Mouse (Mus musculus): ENCODE results near the gene Dolpp1. TPM values are rescaled to one million over a fixed set of nuclear protein-coding genes. Genes with fewer than 3 reads are reported as not detected.

Dolpp1 gene
- total and polyA plus RNA-seq, 3 experiments, result 5.9 to 25.1 (median 9.0) TPM

DNA sequence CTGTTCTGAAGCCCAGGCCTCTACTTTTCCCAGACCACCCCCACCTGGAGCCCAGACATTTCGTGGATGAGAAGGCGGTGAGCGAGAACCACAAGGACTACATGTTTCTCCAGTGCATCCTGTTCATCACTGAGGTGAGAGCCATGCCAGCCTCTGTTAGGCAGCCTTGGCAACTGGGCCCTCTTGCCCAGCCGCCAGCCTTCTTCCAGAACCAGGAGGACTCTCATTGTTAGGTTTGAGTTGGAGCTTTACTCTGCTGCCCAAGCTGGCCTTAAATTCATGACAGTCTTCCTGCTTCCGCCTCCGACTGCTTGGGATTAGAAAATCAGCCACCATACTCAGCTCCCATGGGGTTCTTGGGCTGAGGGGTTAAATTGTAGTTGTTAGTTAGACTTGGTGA, 47.6 kb downstream of the Dolpp1 start:
- WGBS, result 79% methylated on average over 6 of the region's 6 CpGs
- no peak for DNase-seq
- intact Hi-C loops (cut with DNase I), result loop anchor here (2.0 to 5.0 kb wide), 2 partner anchors 108 to 277 kb away; no protein-coding TSS in a partner anchor
- H3K4me3 ChIP-seq, result no peak overlapping the region
- H3K4me1 ChIP-seq (ENCODE audit: control insufficient read depth, insufficient read depth, low read length), result peaks cover 38% of the 10 kb centered on the region
- H3K9ac ChIP-seq (ENCODE audit: low read depth, low read length), result no peak overlapping the region
- H3K36me3 ChIP-seq (ENCODE audit: control insufficient read depth, insufficient read depth, low read length), result peaks cover 15% of the 10 kb centered on the region
- no peaks in the 10 kb centered on the region for H3K79me2 ChIP-seq (replicated peaks; ENCODE audit: control insufficient read depth, insufficient read depth, low read length)
- H3K27me3 ChIP-seq (ENCODE audit: control insufficient read depth, insufficient read depth, low read length), result no peaks in the 10 kb centered on the region
- TF ChIP-seq EP300 (IDR thresholded peaks at IDR 0.05; ENCODE audit: insufficient read depth, low read depth, low read length) (no peak), POLR2A (IDR thresholded peaks at IDR 0.05; ENCODE audit: insufficient read depth, low read depth, low read length) (no peak), CTCF (IDR thresholded peaks at IDR 0.05) (no peak)
- H3K27ac ChIP-seq, result peak overlapping the region; percentile 97

DNA sequence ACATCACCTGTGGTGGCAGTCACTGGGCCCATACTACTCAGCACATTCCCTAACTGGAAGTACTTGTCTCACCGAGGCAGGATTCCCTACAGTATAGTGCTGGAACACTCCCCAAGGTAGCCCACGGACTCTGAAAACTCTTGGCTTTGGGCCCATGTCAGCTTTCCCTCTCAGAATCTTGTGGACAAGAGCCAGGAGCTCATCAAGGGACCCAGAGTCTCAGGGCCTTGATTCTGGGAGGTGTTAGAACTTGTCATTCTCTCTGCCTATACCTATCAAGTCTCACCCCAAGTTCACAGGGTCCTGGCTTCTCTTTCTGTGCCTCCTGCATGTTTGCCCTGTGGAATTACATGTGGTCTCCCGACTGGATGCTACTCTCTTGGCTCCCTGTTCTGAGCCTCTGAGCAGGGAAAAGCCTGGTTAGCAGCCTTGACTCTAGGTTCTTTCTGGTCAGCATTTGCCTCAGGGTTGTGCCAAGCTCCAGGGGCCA, 48.2 kb downstream of the Dolpp1 start:
- H3K4me1 ChIP-seq (ENCODE audit: control insufficient read depth, insufficient read depth, low read length), result peaks cover 41% of the 10 kb centered on the region
- no peak for DNase-seq
- 8% methylated on average over 3 of the region's 3 CpGs for WGBS
- H3K79me2 ChIP-seq (replicated peaks; ENCODE audit: control insufficient read depth, insufficient read depth, low read length), result no peaks in the 10 kb centered on the region
- intact Hi-C loops (cut with DNase I), result loop anchor here (2.0 to 5.0 kb wide), 2 partner anchors 107 to 277 kb away; no protein-coding TSS in a partner anchor
- TF ChIP-seq CTCF (IDR thresholded peaks at IDR 0.05), result no peak
- no peak for TF ChIP-seq POLR2A (IDR thresholded peaks at IDR 0.05; ENCODE audit: insufficient read depth, low read depth, low read length)
- TF ChIP-seq EP300 (IDR thresholded peaks at IDR 0.05; ENCODE audit: insufficient read depth, low read depth, low read length), result no peak
- peak overlapping the region; percentile 23; the same call in 1 of the 2 replicates for H3K9ac ChIP-seq (ENCODE audit: low read depth, low read length)
- peak overlapping the region; percentile 97 for H3K27ac ChIP-seq
- no peaks in the 10 kb centered on the region for H3K27me3 ChIP-seq (ENCODE audit: control insufficient read depth, insufficient read depth, low read length)
- peaks cover 19% of the 10 kb centered on the region for H3K36me3 ChIP-seq (ENCODE audit: control insufficient read depth, insufficient read depth, low read length)
- H3K4me3 ChIP-seq, result no peak overlapping the region

DNA sequence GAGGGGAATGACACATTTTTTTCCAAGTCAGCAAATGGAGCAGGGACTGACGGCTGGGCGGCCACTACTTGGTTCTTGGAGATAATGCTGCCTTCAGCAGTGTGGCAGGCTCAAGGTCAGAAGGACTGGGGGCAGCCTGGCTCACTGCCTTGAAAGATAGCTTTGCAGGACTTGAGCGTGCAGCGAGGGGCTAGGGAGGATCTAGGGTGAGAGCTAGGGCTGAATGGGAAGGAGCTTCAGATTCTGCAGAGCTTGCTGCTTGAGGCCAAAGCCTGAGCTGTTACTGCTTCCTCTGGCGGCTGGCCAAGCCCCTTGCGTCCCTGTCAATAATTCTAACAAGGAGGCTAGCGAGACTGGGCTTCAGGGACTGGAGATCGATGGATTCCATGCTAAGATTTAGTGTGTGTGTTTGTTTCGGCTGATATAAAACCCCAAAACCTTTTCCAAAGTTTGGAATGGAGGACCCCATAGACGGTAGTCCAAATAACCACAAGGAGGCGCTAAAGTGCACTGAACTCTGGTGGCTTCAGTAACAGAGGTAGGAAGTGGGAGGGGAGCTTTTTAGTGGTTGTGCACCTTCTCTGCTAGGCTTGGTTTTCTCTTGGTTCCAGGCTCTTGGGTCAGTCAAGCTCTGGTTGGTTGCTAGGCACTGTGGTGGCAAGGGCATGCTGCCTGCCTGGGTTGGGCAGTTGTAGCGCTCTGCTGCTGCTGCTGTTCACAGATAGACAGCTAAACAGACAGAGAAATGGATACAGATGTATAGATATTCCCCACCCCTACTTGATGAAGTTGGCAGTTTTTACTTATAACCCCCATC, 48.9 kb downstream of the Dolpp1 start:
- Histone ChIP-seq H3K4me3 (peak overlapping the region; percentile 41), H3K27me3 (ENCODE audit: control insufficient read depth, insufficient read depth, low read length) (no peaks in the 10 kb centered on the region), H3K36me3 (ENCODE audit: control insufficient read depth, insufficient read depth, low read length) (peaks cover 19% of the 10 kb centered on the region), H3K79me2 (replicated peaks; ENCODE audit: control insufficient read depth, insufficient read depth, low read length) (no peaks in the 10 kb centered on the region), H3K27ac (peak overlapping the region; percentile 97), H3K9ac (ENCODE audit: low read depth, low read length) (peak overlapping the region; percentile 73), H3K4me1 (ENCODE audit: control insufficient read depth, insufficient read depth, low read length) (peaks cover 47% of the 10 kb centered on the region)
- peak; percentile 86 for TF ChIP-seq CTCF (IDR thresholded peaks at IDR 0.05)
- peak; percentile 68 for TF ChIP-seq POLR2A (IDR thresholded peaks at IDR 0.05; ENCODE audit: insufficient read depth, low read depth, low read length)
- peak; percentile 69; the same call in 1 of the 2 replicates for TF ChIP-seq EP300 (IDR thresholded peaks at IDR 0.05; ENCODE audit: insufficient read depth, low read depth, low read length)
- 3% methylated on average over 12 of the region's 12 CpGs for WGBS
- intact Hi-C loops (cut with DNase I), result loop anchor here (1.0 to 5.0 kb wide), 3 partner anchors 29 to 276 kb away; no protein-coding TSS in a partner anchor
- peak; percentile 82 to 85 for DNase-seq

DNA sequence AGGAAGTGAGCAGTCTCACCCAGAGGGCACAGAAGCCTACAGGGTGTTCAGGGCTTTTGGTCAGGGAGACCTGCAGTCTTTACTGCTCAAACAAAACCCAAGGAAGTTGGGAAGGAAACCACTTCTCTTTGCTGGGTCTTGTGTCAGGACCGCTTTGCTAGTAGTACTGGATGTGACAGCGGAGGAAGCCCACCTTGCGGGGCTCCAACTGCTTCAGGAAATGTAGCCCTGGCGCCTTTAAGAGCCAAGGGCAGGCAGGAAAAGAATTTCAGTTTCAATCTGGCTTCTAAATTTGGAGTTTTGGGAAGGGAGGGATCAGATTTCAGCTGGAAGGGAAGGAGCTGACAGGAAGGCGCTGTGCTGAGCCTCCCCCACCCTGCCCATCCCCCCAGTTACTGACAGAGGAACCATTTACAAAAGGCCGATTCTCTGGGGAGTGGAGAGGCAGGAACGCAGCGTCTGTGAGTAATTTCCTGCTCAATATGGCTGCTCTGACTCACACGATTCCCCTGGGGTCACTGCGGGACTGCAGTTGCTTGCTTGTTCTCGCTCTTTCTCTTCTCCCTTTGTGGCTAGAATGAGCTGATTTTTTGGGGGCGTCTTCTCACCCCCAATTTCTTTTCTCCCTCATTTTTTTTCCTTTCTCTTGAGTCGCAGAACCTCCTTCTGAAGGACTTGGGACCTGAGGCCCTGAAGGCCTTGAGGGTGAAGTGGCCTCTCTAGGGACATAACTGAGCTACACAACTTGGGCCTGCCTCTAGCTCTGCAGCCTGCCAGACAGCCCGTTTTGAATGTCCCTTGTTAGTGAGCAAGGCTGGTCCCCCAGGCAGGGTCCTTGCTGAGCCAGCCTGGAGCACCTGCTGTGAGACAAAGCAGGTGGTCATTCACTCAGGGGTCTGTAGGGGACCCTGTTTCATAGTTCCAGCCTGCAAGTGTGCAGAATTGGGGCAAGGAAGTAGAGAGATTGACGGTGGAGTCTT, 49.8 kb downstream of the Dolpp1 start:
- TF ChIP-seq EP300 (IDR thresholded peaks at IDR 0.05; ENCODE audit: insufficient read depth, low read depth, low read length) (peak; percentile 100), CTCF (IDR thresholded peaks at IDR 0.05) (no peak), POLR2A (IDR thresholded peaks at IDR 0.05; ENCODE audit: insufficient read depth, low read depth, low read length) (peak; percentile 90)
- Histone ChIP-seq H3K79me2 (replicated peaks; ENCODE audit: control insufficient read depth, insufficient read depth, low read length) (no peaks in the 10 kb centered on the region), H3K27me3 (ENCODE audit: control insufficient read depth, insufficient read depth, low read length) (no peaks in the 10 kb centered on the region), H3K27ac (peak overlapping the region; percentile 97), H3K9ac (ENCODE audit: low read depth, low read length) (peak overlapping the region; percentile 75), H3K36me3 (ENCODE audit: control insufficient read depth, insufficient read depth, low read length) (peaks cover 20% of the 10 kb centered on the region), H3K4me1 (ENCODE audit: control insufficient read depth, insufficient read depth, low read length) (peaks cover 56% of the 10 kb centered on the region), H3K4me3 (peak overlapping the region; percentile 41)
- intact Hi-C loops (cut with DNase I), result loop anchor here (1.0 to 5.0 kb wide), 3 partner anchors 28 to 275 kb away; no protein-coding TSS in a partner anchor
- WGBS, result under 1% methylated on average over 15 of the region's 15 CpGs
- DNase-seq, result peak; percentile 83 to 92

DNA sequence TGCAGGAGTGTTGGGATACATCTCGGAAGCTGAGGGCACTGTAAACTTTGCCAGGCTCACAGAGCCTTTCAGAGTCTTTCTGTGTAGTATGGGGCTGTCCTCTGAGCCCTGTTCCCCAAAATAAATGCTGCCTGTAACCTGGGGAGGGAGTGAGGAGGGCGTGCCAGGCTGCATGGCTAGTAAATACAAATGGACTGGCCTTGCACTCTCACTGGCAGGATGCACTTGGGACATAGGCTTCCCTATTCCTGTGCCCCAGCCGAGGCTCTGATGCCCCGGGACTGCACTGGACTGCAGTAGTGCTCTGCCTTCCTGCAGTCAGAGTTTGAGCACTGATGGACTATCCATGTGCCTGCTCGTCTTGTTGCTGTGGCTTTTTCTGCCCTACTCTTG, 50.4 kb downstream of the Dolpp1 start:
- 4% methylated on average over 5 of the region's 5 CpGs for WGBS
- H3K36me3 ChIP-seq (ENCODE audit: control insufficient read depth, insufficient read depth, low read length), result peaks cover 20% of the 10 kb centered on the region

More for the DNA sequence above, 50.4 kb downstream of the Dolpp1 start:
- Histone ChIP-seq H3K4me1 (ENCODE audit: control insufficient read depth, insufficient read depth, low read length) (peaks cover 62% of the 10 kb centered on the region), H3K27me3 (ENCODE audit: control insufficient read depth, insufficient read depth, low read length) (no peaks in the 10 kb centered on the region), H3K9ac (ENCODE audit: low read depth, low read length) (peak overlapping the region; percentile 75), H3K79me2 (replicated peaks; ENCODE audit: control insufficient read depth, insufficient read depth, low read length) (no peaks in the 10 kb centered on the region), H3K4me3 (peak overlapping the region; percentile 40), H3K27ac (peak overlapping the region; percentile 97)
- TF ChIP-seq POLR2A (IDR thresholded peaks at IDR 0.05; ENCODE audit: insufficient read depth, low read depth, low read length) (peak; percentile 27; the same call in 1 of the 2 replicates), EP300 (IDR thresholded peaks at IDR 0.05; ENCODE audit: insufficient read depth, low read depth, low read length) (0 out of 2 replicates have a peak, but pooled peaks have one; percentile 8), CTCF (IDR thresholded peaks at IDR 0.05) (no peak)
- peak in 1 of 2 experiments; percentile 47 for DNase-seq
- intact Hi-C loops (cut with DNase I), result loop anchor here (5.0 kb wide), 1 partner anchor 105 kb away; no protein-coding TSS in a partner anchor

Measured in heart, adult 2 months (tissue).